In genomic region chr10:3972981-3973588, GRCm38 (mm10) we compare ENCODE assay signal across 8 mouse cellular contexts. TPM values are rescaled to one million over a fixed set of nuclear protein-coding genes. Genes with fewer than 3 reads are reported as not detected.
DNase-seq lines count a peak whose midpoint lies in the region; ATAC-seq lines count a peak whose summit lies in the region.

Gene Mthfd1l (plus strand): TSS chr10:3973118.

- under 1% methylated on average over 40 of the region's 40 CpGs for WGBS in embryonic facial prominence, embryonic 12.5 days
- whole genome bisulfite sequencing in limb, embryonic 10.5 days, result under 1% methylated on average over 40 of the region's 40 CpGs
- under 1% methylated on average over 40 of the region's 40 CpGs for WGBS in midbrain, embryonic 12.5 days

- H3K27me3 ChIP-seq in embryonic facial prominence, embryonic 12.5 days, result no peaks in the 10 kb centered on the region
- H3K27me3 ChIP-seq in limb, embryonic 10.5 days (ENCODE audit: low read depth, poor library complexity, severe bottlenecking), result no peaks in the 10 kb centered on the region
- no peaks in the 10 kb centered on the region for H3K27me3 ChIP-seq in midbrain, embryonic 12.5 days

- no peaks in the 10 kb centered on the region for H3K36me3 ChIP-seq in embryonic facial prominence, embryonic 12.5 days
- no peaks in the 10 kb centered on the region for H3K36me3 ChIP-seq in limb, embryonic 10.5 days
- H3K36me3 ChIP-seq in midbrain, embryonic 12.5 days, result no peaks in the 10 kb centered on the region

- H3K27ac ChIP-seq in embryonic facial prominence, embryonic 12.5 days, result peak within 1 kb of the TSS; percentile 84
- peak within 1 kb of the TSS; percentile 96 for H3K27ac ChIP-seq in limb, embryonic 10.5 days
- H3K27ac ChIP-seq in midbrain, embryonic 12.5 days (replicated peaks), result peak within 1 kb of the TSS; percentile 83

- peaks cover 12% of the 10 kb centered on the region; the same call in 1 of the 2 replicates for H3K4me1 ChIP-seq in embryonic facial prominence, embryonic 12.5 days
- H3K4me1 ChIP-seq in limb, embryonic 10.5 days, result peaks cover 40% of the 10 kb centered on the region
- H3K4me1 ChIP-seq in midbrain, embryonic 12.5 days, result peaks cover 8% of the 10 kb centered on the region

- H3K4me3 ChIP-seq in embryonic facial prominence, embryonic 12.5 days, result peak within 1 kb of the TSS; percentile 66
- H3K4me3 ChIP-seq in limb, embryonic 10.5 days, result peak within 1 kb of the TSS; percentile 76
- peak within 1 kb of the TSS; percentile 58 for H3K4me3 ChIP-seq in midbrain, embryonic 12.5 days

- ATAC-seq in embryonic facial prominence, embryonic 12.5 days (ENCODE audit: insufficient number of reproducible peaks, insufficient read depth, low FRiP score, low TSS enrichment), result peak; percentile 81
- ATAC-seq in midbrain, embryonic 12.5 days (ENCODE audit: low FRiP score, low read depth), result peak; percentile 83

- no peaks in the 10 kb centered on the region for H3K9me3 ChIP-seq in embryonic facial prominence, embryonic 12.5 days
- H3K9me3 ChIP-seq in limb, embryonic 10.5 days (replicated peaks), result no peaks in the 10 kb centered on the region
- no peaks in the 10 kb centered on the region for H3K9me3 ChIP-seq in midbrain, embryonic 12.5 days

- peak; percentile 87 for DNase-seq in 3134 (ENCODE audit: extremely low read depth, insufficient read length, low spot score)
- DNase-seq in adrenal gland, postnatal 25 days, result peak; percentile 78
- peak; percentile 99 for DNase-seq in heart, adult 11 months
- DNase-seq in kidney, adult 11 months, result peak; percentile 77
- peak; percentile 89 for DNase-seq in limb, embryonic 10.5 days (ENCODE audit: low spot score)
- peak; percentile 60 for DNase-seq in skeletal muscle tissue, adult 2 months (ENCODE audit: low read depth, low spot score)

- peak within 1 kb of the TSS; percentile 90 for H3K4me2 ChIP-seq in embryonic facial prominence, embryonic 12.5 days (replicated peaks)
- H3K4me2 ChIP-seq in midbrain, embryonic 12.5 days (replicated peaks), result peak within 1 kb of the TSS; percentile 78

- peak within 1 kb of the TSS; percentile 78 for H3K9ac ChIP-seq in embryonic facial prominence, embryonic 12.5 days
- H3K9ac ChIP-seq in midbrain, embryonic 12.5 days (replicated peaks), result peak within 1 kb of the TSS; percentile 68

RNA-seq across cellular contexts. Expression of gene Mthfd1l, which starts in this region (rescaled TPM):
- 10.0 and 10.1 TPM in 2 replicates for total RNA-seq in adrenal gland, postnatal 25 days (2021)
- 10.2 and 12.3 TPM in 2 replicates for polyA plus RNA-seq in embryonic facial prominence, embryonic 12.5 days (2016; fragmentation: Nextera tagmentation; extraction: Ambion mirVana)
- polyA plus RNA-seq in limb, embryonic 10.5 days (2016; fragmentation: Nextera tagmentation; extraction: Ambion mirVana), result 19.5 and 25.6 TPM in 2 replicates
- polyA plus RNA-seq in midbrain, embryonic 12.5 days (2016; fragmentation: Nextera tagmentation; extraction: Ambion mirVana), result 11.4 and 11.7 TPM in 2 replicates

Comparison
In these comparisons a context has a peak if more than half of its experiments do, and no peak if none do; other contexts are left out.
1. Peak in every context shown above with its lines: DNase-seq, ATAC-seq, H3K4me3 ChIP-seq and H3K27ac ChIP-seq.